Mouse (Mus musculus) erythroblast, embryonic 14.5 days (primary cell): ENCODE results near the gene Lama4.

Source experiments
- GATA1 ChIP-seq: IDR thresholded peaks from 2 replicates; pipeline ENCODE4 v1.6.1; 2012; ENCODE audit warnings: low read length, inconsistent platforms, mixed read lengths
- TAL1 ChIP-seq: IDR thresholded peaks from 3 replicates; pipeline ENCODE4 v1.6.1; 2012; ENCODE audit warnings: low read length, inconsistent platforms, mixed read lengths

GRCm38 (mm10) chr10:38968326-38969072 is 3.2 kb downstream of the Lama4 start:
- no peak for TF ChIP-seq GATA1
- TF ChIP-seq TAL1, result no peak
